Mouse (Mus musculus) 416B (cell line): ENCODE data around the gene Dnajb11.

Experiments
- DNase-seq: peaks from one replicate; pipeline ENCODE4 v3.0.0; 2011; ENCODE audit warnings: low read depth

Gene Dnajb11

GRCm38 (mm10) chr16:22881487-22881886 lies 23.8 kb downstream of the Dnajb11 start:
- DNase-seq = peak; percentile 43

- DNase-seq = no peak
These were observed 25.8 kb downstream of the Dnajb11 start for GRCm38 (mm10) chr16:22883441-22883840.

- DNase-seq = no peak
These were observed 27.7 kb downstream of the Dnajb11 start for GRCm38 (mm10) chr16:22885356-22885755.

GRCm38 (mm10) chr16:22886726-22887125 lies 29.1 kb downstream of the Dnajb11 start:
- DNase-seq = no peak

GRCm38 (mm10) chr16:22888835-22889234 lies 31.2 kb downstream of the Dnajb11 start:
- DNase-seq = no peak

- DNase-seq = no peak
These were observed 32.1 kb downstream of the Dnajb11 start for GRCm38 (mm10) chr16:22889716-22890115.

GRCm38 (mm10) chr16:22890683-22891510 lies 33.3 kb downstream of the Dnajb11 start, which contains the start of gene Ahsg:
TSS of gene Ahsg (plus strand) at chr16:22891277.
- DNase-seq = peak; percentile 78

GRCm38 (mm10) chr16:22891733-22892154 lies 34.1 kb downstream of the Dnajb11 start:
- no peak for DNase-seq

- DNase-seq = no peak
These were observed 36.5 kb downstream of the Dnajb11 start for GRCm38 (mm10) chr16:22894095-22894494.

- DNase-seq = no peak
These were observed 39.0 kb downstream of the Dnajb11 start for GRCm38 (mm10) chr16:22896618-22897017.

- DNase-seq = peak; percentile 47
These were observed 41.7 kb downstream of the Dnajb11 start for GRCm38 (mm10) chr16:22899346-22899745.

GRCm38 (mm10) chr16:22899866-22900570 lies 42.4 kb downstream of the Dnajb11 start:
- DNase-seq = no peak

GRCm38 (mm10) chr16:22901326-22901725 lies 43.7 kb downstream of the Dnajb11 start:
- DNase-seq = no peak

- DNase-seq = no peak
These were observed 51.6 kb downstream of the Dnajb11 start for GRCm38 (mm10) chr16:22909290-22909689.

- no peak for DNase-seq
These were observed 54.3 kb downstream of the Dnajb11 start for GRCm38 (mm10) chr16:22911986-22912385.

- DNase-seq = no peak
These were observed 55.2 kb downstream of the Dnajb11 start for GRCm38 (mm10) chr16:22912886-22913285.

GRCm38 (mm10) chr16:22914276-22914675 lies 56.6 kb downstream of the Dnajb11 start:
- no peak for DNase-seq

GRCm38 (mm10) chr16:22918034-22918433 lies 60.4 kb downstream of the Dnajb11 start, which contains the start of gene Fetub:
TSS of gene Fetub (plus strand) at chr16:22918334.
- DNase-seq = no peak

GRCm38 (mm10) chr16:22918664-22919312 lies 61.1 kb downstream of the Dnajb11 start:
- no peak for DNase-seq

GRCm38 (mm10) chr16:22919971-22920854 lies 62.6 kb downstream of the Dnajb11 start:
- peak; percentile 44 for DNase-seq

- DNase-seq = no peak
These were observed 64.1 kb downstream of the Dnajb11 start for GRCm38 (mm10) chr16:22921761-22922160.
